Mouse (Mus musculus) intestine, postnatal 0 days (tissue): Measurements from ENCODE around the gene Prpf38b. TPM values are rescaled to one million over a fixed set of nuclear protein-coding genes. Genes with fewer than 3 reads are reported as not detected.

Experiments used
- ATAC-seq: fragments of 200-750 bp; cut with Nextera tagmentation; 2 replicates; pipeline ENCODE4 v1.8.0; 2017; ENCODE audit warnings: mild to moderate bottlenecking, moderate TSS enrichment, moderate library complexity
- H3K27ac ChIP-seq: fragments of 300-500 bp; sonication (generic); 2 replicates; pipeline ENCODE4 v1.5.1; 2014; ENCODE audit warnings: mild to moderate bottlenecking, low read depth, low read length, moderate library complexity
- H3K27me3 ChIP-seq: fragments of 300-500 bp; sonication (generic); replicated peaks from 2 replicates; pipeline ENCODE4 v1.6.1; 2014; ENCODE audit warnings: low read length, mixed read lengths; ENCODE audit not compliant: control insufficient read depth, insufficient read depth
- H3K36me3 ChIP-seq: fragments of 300-500 bp; sonication (generic); 2 replicates; pipeline ENCODE4 v1.6.1; 2014; ENCODE audit warnings: mild to moderate bottlenecking, moderate library complexity; ENCODE audit not compliant: control insufficient read depth, insufficient read depth
- H3K4me1 ChIP-seq: fragments of 300-500 bp; sonication (generic); replicated peaks from 2 replicates; pipeline ENCODE4 v1.6.1; 2014; ENCODE audit warnings: antibody characterized with exemption, low read length, mixed read lengths; ENCODE audit not compliant: control insufficient read depth, insufficient read depth
- H3K4me2 ChIP-seq: fragments of 300-500 bp; sonication (generic); replicated peaks from 2 replicates; pipeline ENCODE4 v1.6.1; 2014; ENCODE audit warnings: low read depth, mild to moderate bottlenecking, moderate library complexity
- H3K4me3 ChIP-seq: fragments of 300-500 bp; sonication (generic); 2 replicates; pipeline ENCODE4 v1.5.1; 2014; ENCODE audit warnings: low read depth, low read length
- H3K9ac ChIP-seq: fragments of 300-500 bp; sonication (generic); 2 replicates; pipeline ENCODE4 v1.6.1; 2014; ENCODE audit warnings: mild to moderate bottlenecking, low read depth, low read length
- H3K9me3 ChIP-seq: fragments of 300-500 bp; sonication (generic); 2 replicates; pipeline ENCODE4 v1.6.1; 2016; ENCODE audit warnings: mixed run types; ENCODE audit not compliant: control insufficient read depth
- CTCF ChIP-seq: sonication (generic); IDR thresholded peaks from 2 replicates; pipeline ENCODE4 v1.5.1; 2016; ENCODE audit warnings: low read depth, mild to moderate bottlenecking, control low read depth, antibody characterized with exemption, moderate library complexity
- WGBS: fragments of 180-500 bp; shearing (Covaris S2); extraction: QIAGEN DNeasy Blood & Tissue Kit; methylation state at CpG from one replicate; pipeline ENCODE4 v1.1.7; 2014; 5-methylcytosine and 5-hydroxymethylcytosine counted together
- polyA plus RNA-seq: library from polyadenylated mRNA; unstranded; fragments of >200 nt; fragmentation: Nextera tagmentation; extraction: Ambion mirVana; gene quantifications from 2 replicates; pipeline ENCODE4 v1.2.1, GENCODE M21; 2015

The Prpf38b gene
- polyA plus RNA-seq, 1 experiment from 2014 or later: 29.5 TPM

DNA sequence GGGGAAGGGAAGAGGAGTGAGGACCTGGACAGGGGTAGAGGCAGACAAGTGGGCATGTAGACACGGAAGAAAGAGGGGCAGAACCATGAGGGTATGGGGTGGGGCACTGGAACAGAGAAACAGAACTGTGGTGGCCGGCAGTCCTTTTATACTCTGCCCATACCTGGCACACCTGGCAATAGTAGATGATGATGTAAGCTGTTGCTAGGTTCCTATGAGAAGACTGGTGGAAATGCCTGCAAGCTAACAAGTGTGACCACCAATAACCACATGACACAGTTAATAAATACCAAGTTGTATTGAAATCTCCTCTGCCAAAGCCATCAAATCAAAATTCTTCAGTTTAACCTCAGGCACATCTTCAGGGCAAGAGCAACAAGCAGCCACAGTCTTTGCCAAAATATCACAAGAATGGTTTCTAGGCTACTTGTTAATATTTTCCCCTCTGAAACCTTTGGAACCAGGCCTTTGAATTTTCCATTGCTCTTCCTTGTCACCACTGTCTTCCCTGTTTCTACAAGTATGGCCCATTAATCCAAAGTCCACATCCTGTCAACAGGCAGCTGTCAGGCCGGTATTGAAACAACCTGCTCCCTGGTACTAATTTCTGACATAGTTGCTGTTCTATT lies 9.0 kb upstream of the Prpf38b start:
- Histone ChIP-seq H3K9me3 (no peaks in the 10 kb centered on the region), H3K4me3 (no peak overlapping the region), H3K4me1 (no peaks in the 10 kb centered on the region), H3K27me3 (no peaks in the 10 kb centered on the region), H3K9ac (no peak overlapping the region), H3K4me2 (no peak overlapping the region), H3K36me3 (no peaks in the 10 kb centered on the region), H3K27ac (peak overlapping the region; percentile 60; the same call in 1 of the 2 replicates)
- 53% methylated on average over 3 of the region's 3 CpGs for WGBS
- ATAC-seq: peak; percentile 78
- no peak for TF ChIP-seq CTCF

DNA sequence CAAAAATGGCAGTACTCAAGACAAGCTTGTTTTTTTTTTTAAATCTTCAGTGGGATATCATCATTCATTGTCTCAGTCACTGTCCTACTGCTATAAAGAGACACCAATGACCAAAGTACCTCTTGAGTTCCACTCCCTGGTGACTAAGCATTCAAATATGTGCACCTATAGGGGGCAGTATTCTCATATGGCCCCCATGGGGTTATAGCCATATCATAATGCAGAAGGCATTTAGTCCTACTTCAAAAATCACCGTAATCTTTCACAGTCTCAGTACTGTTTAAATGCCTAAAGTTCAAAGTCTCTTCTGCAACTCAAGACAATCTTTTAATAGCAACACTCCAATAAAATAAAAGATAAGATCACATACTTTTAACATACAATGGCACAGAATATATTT lies 7.3 kb upstream of the Prpf38b start:
- TF ChIP-seq CTCF: peak; percentile 63
- Histone ChIP-seq H3K36me3 (no peaks in the 10 kb centered on the region), H3K27ac (no peak overlapping the region), H3K9me3 (no peaks in the 10 kb centered on the region), H3K4me2 (no peak overlapping the region), H3K4me3 (no peak overlapping the region), H3K27me3 (no peaks in the 10 kb centered on the region), H3K9ac (no peak overlapping the region), H3K4me1 (no peaks in the 10 kb centered on the region)
- 30% methylated on average over 1 of the region's 1 CpGs for WGBS
- ATAC-seq: no peak

DNA sequence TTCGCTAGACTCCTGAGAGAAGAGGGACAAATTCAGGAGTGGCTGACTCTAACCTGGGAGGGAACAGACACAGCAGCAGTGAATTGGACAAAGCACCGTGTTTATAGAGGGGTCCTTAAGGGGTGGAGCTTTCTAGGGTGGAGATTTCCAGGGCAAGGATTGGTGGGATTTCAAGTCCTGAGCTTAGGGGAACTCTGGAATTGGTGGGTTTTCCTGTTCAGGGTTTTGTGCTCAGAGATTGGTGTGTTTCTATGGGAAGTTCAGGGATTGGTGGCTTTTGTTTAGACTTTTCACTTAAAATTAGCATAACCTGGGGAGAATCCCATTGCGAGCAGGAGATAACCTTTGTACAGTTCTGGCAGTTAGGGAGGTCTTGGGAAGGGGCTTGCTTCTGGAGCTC lies 6.5 kb upstream of the Prpf38b start:
- no peak for TF ChIP-seq CTCF
- Histone ChIP-seq H3K4me1 (no peaks in the 10 kb centered on the region), H3K9me3 (no peaks in the 10 kb centered on the region), H3K27ac (no peak overlapping the region), H3K9ac (no peak overlapping the region), H3K27me3 (no peaks in the 10 kb centered on the region), H3K4me3 (no peak overlapping the region), H3K36me3 (no peaks in the 10 kb centered on the region), H3K4me2 (no peak overlapping the region)
- 55% methylated on average over 3 of the region's 3 CpGs for WGBS
- no peak for ATAC-seq

DNA sequence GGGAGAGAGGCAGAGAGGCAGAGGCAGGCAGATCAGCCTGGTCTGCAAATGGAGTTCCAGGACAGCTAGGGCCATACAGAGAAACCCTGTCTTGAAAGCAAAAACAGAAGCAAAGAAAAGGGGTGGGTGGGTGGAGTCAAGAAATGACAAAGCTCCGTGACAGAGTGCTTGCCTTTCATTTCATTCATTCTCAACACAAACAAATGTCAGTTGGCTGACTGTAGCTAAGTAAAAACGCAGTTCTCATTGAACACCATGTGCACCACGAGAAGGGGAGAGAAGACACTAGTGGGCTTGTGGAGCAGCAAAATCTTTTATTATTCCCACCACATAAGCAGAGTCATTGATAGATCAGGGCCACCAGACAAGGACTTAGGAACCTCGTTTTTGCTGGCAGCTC lies 5.3 kb upstream of the Prpf38b start:
- Histone ChIP-seq H3K4me1 (no peaks in the 10 kb centered on the region), H3K4me3 (no peak overlapping the region), H3K9ac (no peak overlapping the region), H3K4me2 (no peak overlapping the region), H3K27me3 (no peaks in the 10 kb centered on the region), H3K9me3 (no peaks in the 10 kb centered on the region), H3K36me3 (no peaks in the 10 kb centered on the region), H3K27ac (no peak overlapping the region)
- TF ChIP-seq CTCF: no peak
- whole genome bisulfite sequencing: 39% methylated on average over 4 of the region's 4 CpGs
- no peak for ATAC-seq

DNA sequence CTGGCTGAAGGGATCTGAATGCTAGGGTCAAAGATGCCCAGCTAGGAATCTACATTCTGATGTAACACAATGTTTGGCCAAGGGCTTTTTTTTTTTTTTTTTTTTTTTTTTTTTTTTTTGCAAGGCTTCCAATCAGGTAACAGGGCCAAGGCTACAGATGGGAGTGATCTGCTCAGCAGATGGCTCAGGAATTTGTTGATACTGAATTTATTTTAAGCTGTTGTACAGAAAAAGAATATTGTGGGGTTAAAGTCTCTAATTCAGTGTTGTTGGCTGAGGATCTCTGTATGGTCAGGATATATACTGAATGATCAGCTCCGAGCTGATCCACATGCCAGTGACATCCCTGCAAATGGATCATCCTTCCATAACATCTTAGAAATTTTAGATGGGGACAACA lies 4.5 kb upstream of the Prpf38b start:
- WGBS: 79% methylated on average over 1 of the region's 1 CpGs
- no peak for TF ChIP-seq CTCF
- no peak for ATAC-seq
- Histone ChIP-seq H3K9ac (no peak overlapping the region), H3K9me3 (no peaks in the 10 kb centered on the region), H3K27ac (no peak overlapping the region), H3K4me1 (no peaks in the 10 kb centered on the region), H3K4me3 (no peak overlapping the region), H3K4me2 (no peak overlapping the region), H3K36me3 (no peaks in the 10 kb centered on the region), H3K27me3 (no peaks in the 10 kb centered on the region)

DNA sequence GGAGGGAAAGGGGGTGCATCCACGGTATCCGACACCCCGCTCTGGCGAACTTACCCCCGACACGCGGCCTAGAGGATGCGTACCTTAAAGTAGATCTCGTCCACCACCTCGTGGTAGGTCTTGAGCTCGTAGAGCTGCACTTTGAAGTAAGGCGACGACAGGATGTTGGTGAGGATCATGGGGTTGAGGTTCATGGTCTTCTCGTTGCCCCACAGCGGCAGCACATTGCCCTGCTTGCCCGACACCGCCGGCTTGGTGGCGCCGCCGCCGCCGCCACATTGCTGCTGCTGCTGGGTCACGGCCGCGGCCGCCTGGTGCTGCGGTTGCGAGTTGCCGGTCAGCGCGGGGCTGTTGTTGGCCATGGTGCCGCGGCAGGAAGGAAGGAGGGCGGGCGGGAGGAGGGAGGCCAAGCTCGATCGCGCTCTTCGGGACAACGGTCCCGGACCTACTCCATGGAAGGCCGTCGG lies 413 bp downstream of the Prpf38b start:
- Histone ChIP-seq H3K4me1 (no peaks in the 10 kb centered on the region), H3K9me3 (no peaks in the 10 kb centered on the region), H3K4me3 (peak overlapping the region; percentile 73), H3K9ac (peak overlapping the region; percentile 82), H3K4me2 (peak overlapping the region; percentile 90), H3K36me3 (peaks cover 18% of the 10 kb centered on the region; the same call in 1 of the 2 replicates), H3K27me3 (no peaks in the 10 kb centered on the region), H3K27ac (peak overlapping the region; percentile 99)
- peak; percentile 88 for ATAC-seq
- under 1% methylated on average over 43 of the region's 44 CpGs for WGBS
- TF ChIP-seq CTCF: peak; percentile 75
